Mouse (Mus musculus) forebrain, embryonic 16.5 days (tissue): ENCODE measurements at regions not wholly inside any gene's neighbourhood (a gene's known extent, or its start where the extent isn't known, plus 50 kb on each side); places are given as distances from the start of the nearest gene placed in this dataset.

ENCODE experiments used
- ATAC-seq: fragments of 200-750 bp; cut with Nextera tagmentation; 2 replicates; pipeline ENCODE4 v1.8.0; 2017; ENCODE audit warnings: mild to moderate bottlenecking, moderate library complexity
- H3K27ac ChIP-seq: fragments of 300-500 bp; sonication (generic); 2 replicates; pipeline ENCODE4 v1.5.1; 2014; ENCODE audit warnings: low read length, control low read depth
- H3K27me3 ChIP-seq: fragments of 300-500 bp; sonication (generic); replicated peaks from 2 replicates; pipeline ENCODE4 v1.6.1; 2014; ENCODE audit warnings: low read length; ENCODE audit not compliant: control insufficient read depth, insufficient read depth
- H3K36me3 ChIP-seq: fragments of 300-500 bp; sonication (generic); 2 replicates; pipeline ENCODE4 v1.6.1; 2014; ENCODE audit not compliant: control insufficient read depth, insufficient read depth
- H3K4me1 ChIP-seq: fragments of 300-500 bp; sonication (generic); replicated peaks from 2 replicates; pipeline ENCODE4 v1.6.1; 2014; ENCODE audit warnings: low read length; ENCODE audit not compliant: control insufficient read depth, insufficient read depth
- H3K4me2 ChIP-seq: fragments of 300-500 bp; sonication (generic); 2 replicates; pipeline ENCODE4 v1.6.1; 2014; ENCODE audit warnings: mild to moderate bottlenecking, low read length, control low read depth
- H3K4me3 ChIP-seq: fragments of 300-500 bp; sonication (generic); replicated peaks from 2 replicates; pipeline ENCODE4 v1.5.1; 2014; ENCODE audit warnings: mild to moderate bottlenecking, low read length, control low read depth
- H3K9ac ChIP-seq: fragments of 300-500 bp; sonication (generic); replicated peaks from 2 replicates; pipeline ENCODE4 v1.6.1; 2014; ENCODE audit warnings: low read depth, low read length, control low read depth
- H3K9me3 ChIP-seq: fragments of 300-500 bp; sonication (generic); 2 replicates; pipeline ENCODE4 v1.6.1; 2016; ENCODE audit warnings: low read length; ENCODE audit not compliant: control insufficient read depth
- WGBS: fragments of 180-500 bp; shearing (Covaris S2); extraction: QIAGEN DNeasy Blood & Tissue Kit; methylation state at CpG from one replicate; pipeline ENCODE4 v1.1.7; 2014; 5-methylcytosine and 5-hydroxymethylcytosine counted together

DNA sequence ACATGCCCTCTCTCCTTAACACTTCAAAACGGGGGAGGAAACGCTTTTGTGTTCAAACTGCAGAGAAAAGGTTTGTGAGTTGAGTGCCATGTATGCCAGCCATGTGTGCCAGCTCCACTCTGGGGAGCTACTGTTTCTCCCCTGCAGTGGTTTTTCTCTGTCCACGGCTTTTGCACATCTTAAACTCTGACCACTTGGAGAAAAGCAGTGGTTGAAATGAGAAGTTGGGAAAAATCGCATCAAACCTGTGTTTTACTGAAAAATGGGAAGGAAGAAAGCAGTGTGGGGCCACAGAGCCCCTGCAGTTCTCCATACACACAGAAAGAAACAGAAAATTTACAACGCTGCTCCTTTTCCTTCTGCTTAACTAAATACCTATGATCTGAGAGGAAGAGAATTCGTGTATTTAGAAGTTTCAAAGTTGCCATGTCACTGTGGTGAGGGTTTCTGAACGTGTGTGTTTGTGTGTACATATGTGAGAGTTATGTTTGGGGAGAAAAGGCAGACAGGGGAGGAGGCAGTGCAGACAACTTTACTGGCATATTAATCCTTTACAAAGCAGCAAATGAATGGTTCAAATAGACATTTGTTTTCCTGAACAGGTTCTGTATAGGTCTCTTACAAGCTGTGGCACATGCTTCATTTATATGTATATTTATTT, 160.1 kb upstream of the Tmem161b start:
- peaks cover 45% of the 10 kb centered on the region for H3K4me1 ChIP-seq
- WGBS, result 6% methylated on average over 7 of the region's 7 CpGs

DNA sequence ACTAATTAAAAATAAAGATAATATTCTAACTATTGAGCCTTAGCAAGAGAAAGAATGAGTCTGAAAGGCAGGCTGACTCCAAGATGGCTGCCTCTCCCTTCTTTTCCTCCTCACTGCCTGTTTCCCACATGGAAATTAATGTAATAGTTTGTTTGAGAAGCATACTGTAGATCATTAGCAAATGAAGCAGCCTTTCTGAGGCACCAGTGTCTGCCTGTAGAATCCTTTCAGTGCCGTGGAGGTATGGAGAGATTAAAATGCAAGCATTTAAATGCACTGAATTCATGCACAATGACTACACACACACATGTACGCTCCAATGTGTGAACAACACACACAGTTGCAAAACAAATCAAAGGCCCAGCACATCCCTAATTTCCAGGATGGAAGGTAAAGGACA, 159.5 kb upstream of the Tmem161b start:
- Histone ChIP-seq H3K36me3 (no peaks in the 10 kb centered on the region), H3K27ac (peak overlapping the region; percentile 99), H3K4me1 (peaks cover 50% of the 10 kb centered on the region), H3K9ac (peak overlapping the region; percentile 47), H3K4me2 (peak overlapping the region; percentile 72), H3K27me3 (no peaks in the 10 kb centered on the region), H3K9me3 (no peaks in the 10 kb centered on the region), H3K4me3 (peak overlapping the region; percentile 32)
- WGBS, result 4% methylated on average over 2 of the region's 2 CpGs
- ATAC-seq, result peak; percentile 11

More for the DNA sequence above, 160.1 kb upstream of the Tmem161b start:
- H3K9ac ChIP-seq, result peak overlapping the region; percentile 62
- H3K27ac ChIP-seq, result peak overlapping the region; percentile 99
- H3K4me3 ChIP-seq, result peak overlapping the region; percentile 39
- H3K9me3 ChIP-seq, result no peaks in the 10 kb centered on the region
- no peak for ATAC-seq
- H3K4me2 ChIP-seq, result peak overlapping the region; percentile 72
- H3K27me3 ChIP-seq, result no peaks in the 10 kb centered on the region
- H3K36me3 ChIP-seq, result no peaks in the 10 kb centered on the region

DNA sequence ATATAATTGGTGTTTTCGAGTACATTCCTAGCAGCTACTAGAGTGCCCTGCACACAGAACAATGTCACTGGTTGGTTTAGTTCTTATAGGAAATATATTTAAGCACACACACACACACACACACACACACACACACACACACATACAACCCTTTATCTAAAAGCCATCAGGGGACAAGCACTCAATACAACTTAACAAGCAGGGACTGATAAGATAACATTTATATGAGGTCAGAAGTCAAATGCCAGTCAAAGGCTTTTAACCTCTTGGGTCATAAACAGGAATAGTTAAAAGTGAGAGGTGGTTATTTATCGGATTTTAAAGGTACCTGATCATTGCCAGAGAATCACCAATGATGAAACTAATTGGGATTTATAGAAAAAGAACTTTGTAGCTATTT, 158.7 kb upstream of the Tmem161b start:
- Histone ChIP-seq H3K27ac (peak overlapping the region; percentile 91), H3K4me1 (peaks cover 46% of the 10 kb centered on the region), H3K9ac (peak overlapping the region; percentile 57), H3K36me3 (no peaks in the 10 kb centered on the region), H3K27me3 (no peaks in the 10 kb centered on the region), H3K9me3 (no peaks in the 10 kb centered on the region), H3K4me3 (peak overlapping the region; percentile 32), H3K4me2 (peak overlapping the region; percentile 48)
- WGBS, result 9% methylated on average over 2 of the region's 2 CpGs
- ATAC-seq, result no peak

DNA sequence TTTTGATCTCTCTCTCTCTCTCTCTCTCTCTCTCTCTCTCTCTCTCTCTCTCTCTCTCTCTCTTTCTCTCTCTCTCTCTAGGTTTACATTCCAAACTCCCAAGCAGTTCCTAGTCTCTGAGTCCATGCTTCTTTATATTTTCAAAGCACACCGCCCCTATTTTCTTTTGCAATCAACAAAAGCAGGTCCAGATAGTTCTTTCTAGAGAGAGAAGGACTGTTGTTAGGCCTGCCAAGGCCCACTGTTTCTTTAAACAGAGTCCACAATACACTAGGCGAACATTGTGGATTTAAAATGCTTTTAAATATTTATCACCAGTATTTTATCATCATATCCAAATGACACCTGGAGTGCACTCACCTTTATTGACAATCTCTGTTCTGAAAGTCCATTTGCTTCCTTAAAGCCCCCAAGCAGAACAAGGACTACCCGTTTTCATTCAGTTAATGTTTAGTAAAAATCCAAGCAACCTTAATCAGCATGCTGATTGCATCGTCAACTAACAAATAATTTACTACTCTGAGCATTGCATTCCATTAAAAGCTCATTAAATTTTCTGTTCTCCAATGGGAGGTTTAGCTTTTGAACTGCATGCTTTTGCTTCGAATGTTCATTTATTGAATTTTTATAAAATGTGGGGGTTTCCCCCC, 157.7 kb upstream of the Tmem161b start:
- peaks cover 45% of the 10 kb centered on the region for H3K4me1 ChIP-seq
- H3K27ac ChIP-seq, result peak overlapping the region; percentile 93
- 6% methylated on average over 5 of the region's 5 CpGs for WGBS
- no peaks in the 10 kb centered on the region for H3K27me3 ChIP-seq
- no peaks in the 10 kb centered on the region for H3K9me3 ChIP-seq
- peak overlapping the region; percentile 45 for H3K4me2 ChIP-seq
- peak overlapping the region; percentile 69 for H3K9ac ChIP-seq
- H3K36me3 ChIP-seq, result no peaks in the 10 kb centered on the region
- H3K4me3 ChIP-seq, result peak overlapping the region; percentile 33
- ATAC-seq, result no peak

DNA sequence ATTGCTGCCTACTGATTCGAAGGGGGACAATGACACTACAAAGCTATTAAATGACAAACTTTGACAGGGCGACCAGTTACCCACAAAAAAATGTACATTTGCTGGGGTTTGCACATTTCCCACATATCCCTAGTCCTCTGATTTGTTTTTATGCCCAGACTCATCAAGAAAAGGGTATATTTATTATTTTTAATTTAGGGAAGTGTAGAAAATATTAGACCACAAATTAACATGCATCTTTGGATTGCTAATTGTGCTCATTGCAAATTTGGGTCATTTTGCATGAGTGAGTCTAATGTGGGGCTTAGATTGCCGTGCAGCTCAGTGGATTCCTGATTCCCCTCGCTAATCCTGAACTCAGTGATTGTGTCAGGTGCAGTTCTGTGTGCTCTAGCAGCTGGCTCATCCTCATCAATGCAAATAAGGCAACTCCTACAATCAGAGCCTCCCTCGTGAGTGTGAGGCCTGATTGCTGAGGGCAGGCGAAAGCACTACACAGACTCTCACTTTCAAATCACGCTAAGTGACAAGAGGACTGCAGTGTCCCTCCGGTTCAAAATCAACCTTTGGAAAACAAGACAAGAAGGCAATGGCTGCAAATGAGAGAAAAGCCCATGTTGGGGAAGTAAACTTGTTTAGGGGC, 156.7 kb upstream of the Tmem161b start:
- peaks cover 35% of the 10 kb centered on the region for H3K4me1 ChIP-seq

DNA sequence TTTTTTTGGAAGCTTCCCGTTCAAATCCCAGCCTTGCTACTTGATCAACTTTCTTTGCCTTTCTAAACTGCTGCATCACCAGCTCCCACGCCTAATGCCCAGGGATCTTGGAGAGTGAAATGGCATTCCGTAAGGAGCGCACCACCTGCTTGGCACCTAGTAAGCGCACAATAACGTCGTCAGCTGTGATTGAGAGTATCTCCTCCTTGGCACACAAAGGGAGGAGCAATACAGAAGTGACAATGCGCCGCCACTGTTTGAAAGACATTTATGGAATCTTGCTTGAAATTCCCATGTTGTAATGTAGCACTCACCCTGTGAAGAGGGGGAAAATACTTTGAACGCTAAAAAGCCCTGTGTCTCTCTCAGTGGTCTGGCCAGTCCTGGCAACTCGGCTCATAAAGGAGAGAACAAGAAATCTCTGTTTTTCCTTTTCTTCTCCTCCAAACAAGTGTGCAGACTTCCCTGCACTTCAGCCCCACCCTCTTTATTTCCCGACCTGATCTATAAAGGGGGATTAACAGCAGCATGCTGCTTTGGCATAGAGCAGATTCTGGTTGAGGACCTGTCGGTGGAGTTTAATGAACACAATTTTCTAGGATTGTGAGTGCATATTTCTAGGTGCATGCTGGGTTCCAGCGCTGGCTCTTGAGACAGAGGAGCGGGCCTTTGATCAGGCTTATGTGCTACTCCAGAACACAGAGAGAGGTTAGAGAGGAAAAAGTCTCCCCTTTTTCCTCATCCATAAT, 155.7 kb upstream of the Tmem161b start:
- ATAC-seq, result peak; percentile 24
- H3K9me3 ChIP-seq, result no peaks in the 10 kb centered on the region
- peaks cover 29% of the 10 kb centered on the region for H3K4me1 ChIP-seq
- H3K9ac ChIP-seq, result peak overlapping the region; percentile 50
- WGBS, result 6% methylated on average over 15 of the region's 15 CpGs
- H3K4me3 ChIP-seq, result 0 out of 2 replicates have a peak overlapping the region, but pooled peaks have one; percentile 3
- no peaks in the 10 kb centered on the region for H3K27me3 ChIP-seq
- peak overlapping the region; percentile 43 for H3K4me2 ChIP-seq
- H3K36me3 ChIP-seq, result no peaks in the 10 kb centered on the region
- H3K27ac ChIP-seq, result peak overlapping the region; percentile 94

More for the DNA sequence above, 156.7 kb upstream of the Tmem161b start:
- Histone ChIP-seq H3K9me3 (no peaks in the 10 kb centered on the region), H3K4me3 (no peak overlapping the region), H3K9ac (peak overlapping the region; percentile 52), H3K27ac (peak overlapping the region; percentile 94), H3K27me3 (no peaks in the 10 kb centered on the region), H3K4me2 (peak overlapping the region; percentile 45), H3K36me3 (no peaks in the 10 kb centered on the region)
- ATAC-seq, result peak; percentile 47
- WGBS, result 5% methylated on average over 8 of the region's 8 CpGs

DNA sequence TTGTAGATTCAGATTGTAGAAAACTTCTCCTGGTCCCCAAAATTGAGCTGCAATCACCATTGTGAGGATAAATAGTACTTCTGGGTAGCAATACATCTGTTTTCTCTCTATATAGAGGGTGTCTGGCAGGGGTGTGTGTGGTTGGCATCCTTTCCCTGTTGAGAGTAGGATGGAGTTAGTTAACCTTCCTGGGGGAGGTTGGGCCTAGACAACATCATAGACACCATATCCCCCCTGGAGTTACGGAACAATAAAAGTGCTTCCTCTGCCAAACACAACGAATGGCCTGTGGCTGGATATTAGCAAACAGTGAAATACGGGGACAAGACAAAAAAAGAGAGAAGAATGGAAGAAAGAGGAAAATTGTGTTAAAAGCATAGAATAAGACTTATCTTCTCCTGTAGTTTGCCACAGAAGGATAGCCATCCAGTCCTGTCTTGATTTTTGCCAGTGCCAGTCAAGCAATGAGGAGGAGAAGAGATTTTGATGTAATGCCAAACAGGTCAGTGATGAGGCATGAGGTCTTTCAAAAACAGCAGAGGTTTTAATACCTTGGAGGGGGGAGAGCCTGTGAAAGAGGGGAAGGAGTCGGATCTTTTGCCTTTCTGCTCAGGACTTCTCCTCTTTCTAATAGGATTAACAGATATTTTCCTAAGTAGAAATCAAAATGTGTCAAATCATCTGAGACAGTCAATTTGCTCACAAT, 155.0 kb upstream of the Tmem161b start:
- Histone ChIP-seq H3K4me1 (peaks cover 22% of the 10 kb centered on the region), H3K4me3 (no peak overlapping the region), H3K4me2 (peak overlapping the region; percentile 43), H3K9ac (peak overlapping the region; percentile 50), H3K27me3 (no peaks in the 10 kb centered on the region), H3K27ac (peak overlapping the region; percentile 94), H3K36me3 (no peaks in the 10 kb centered on the region), H3K9me3 (no peaks in the 10 kb centered on the region)
- peak; percentile 22; the same call in 1 of the 2 replicates for ATAC-seq
- 14% methylated on average over 4 of the region's 4 CpGs for whole genome bisulfite sequencing

DNA sequence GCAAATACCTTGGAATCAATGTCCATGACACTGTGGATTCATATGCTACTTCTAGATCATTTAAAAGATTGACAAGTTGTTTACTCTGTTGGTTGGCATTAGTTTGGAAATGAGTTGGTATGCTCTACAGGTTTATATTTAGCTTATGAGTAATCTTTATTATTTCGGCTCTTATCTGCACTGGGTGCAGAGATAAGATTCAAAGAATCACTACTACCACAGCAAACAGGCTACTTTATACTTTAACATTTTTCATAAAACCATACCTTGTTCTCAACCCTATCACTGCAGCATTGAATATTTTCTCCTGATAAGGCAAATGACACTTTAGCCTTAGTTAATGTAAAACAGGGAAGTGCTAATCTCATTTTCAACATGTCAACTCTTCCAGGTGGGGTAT, 153.7 kb upstream of the Tmem161b start:
- H3K4me2 ChIP-seq, result no peak overlapping the region
- no peaks in the 10 kb centered on the region for H3K27me3 ChIP-seq
- H3K9me3 ChIP-seq, result no peaks in the 10 kb centered on the region
- ATAC-seq, result no peak
- no peak overlapping the region; the same call in 1 of the 2 replicates for H3K27ac ChIP-seq
- WGBS, result 72% methylated on average over 1 of the region's 1 CpGs
- H3K36me3 ChIP-seq, result no peaks in the 10 kb centered on the region
- H3K4me3 ChIP-seq, result no peak overlapping the region
- no peak overlapping the region for H3K9ac ChIP-seq
- peaks cover 22% of the 10 kb centered on the region for H3K4me1 ChIP-seq
